Mouse (Mus musculus): ENCODE measurements around the gene Rora. TPM values are rescaled to one million over a fixed set of nuclear protein-coding genes. Genes with fewer than 3 reads are reported as not detected.

Rora gene
- polyA plus RNA-seq, 1 experiment from 2014 or later = 2.7 TPM

DNA sequence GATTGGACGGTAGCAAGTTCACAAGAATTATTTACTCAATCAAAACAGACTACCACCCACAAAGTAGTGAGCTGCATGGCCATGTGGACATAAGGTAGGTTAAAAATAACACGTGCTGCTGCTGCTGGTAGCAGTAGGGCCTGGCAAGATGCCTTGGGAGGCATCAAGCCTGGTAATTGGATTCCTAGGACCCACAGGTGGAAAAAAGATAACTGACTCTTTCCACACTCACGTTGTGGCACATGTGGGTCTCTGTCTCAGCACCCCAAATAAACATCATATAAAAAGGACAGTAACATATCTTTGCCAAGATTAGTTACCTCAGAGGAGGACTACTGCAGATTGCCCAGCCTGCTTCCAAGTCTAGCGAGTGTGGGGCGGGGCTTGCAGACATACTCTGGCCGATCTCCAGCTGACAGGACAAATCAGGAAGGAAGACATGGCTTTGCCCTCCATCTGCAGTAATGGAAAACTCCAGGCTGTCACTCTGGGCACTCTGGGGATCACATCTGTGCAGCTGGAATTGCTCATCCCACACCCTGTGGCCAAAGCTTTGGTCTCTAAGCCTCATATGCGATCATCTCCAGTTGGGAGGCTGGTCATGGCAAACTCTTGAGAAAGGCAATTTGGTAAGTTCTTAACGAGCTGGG, 71.2 kb downstream of the Rora start:
- Histone ChIP-seq H3K4me3 (replicated peaks) (no peak overlapping the region), H3K27ac (no peak overlapping the region), H3K36me3 (no peaks in the 10 kb centered on the region), H3K4me1 (replicated peaks) (no peaks in the 10 kb centered on the region), H3K9ac (no peak overlapping the region), H3K9me3 (replicated peaks) (no peaks in the 10 kb centered on the region), H3K4me2 (no peak overlapping the region), H3K27me3 (no peaks in the 10 kb centered on the region)
- 66% methylated on average over 8 of the region's 8 CpGs for WGBS (ENCODE audit: insufficient replicate concordance)
- DNase-seq = no peak
- ATAC-seq (ENCODE audit: low read depth) = no peak

DNA sequence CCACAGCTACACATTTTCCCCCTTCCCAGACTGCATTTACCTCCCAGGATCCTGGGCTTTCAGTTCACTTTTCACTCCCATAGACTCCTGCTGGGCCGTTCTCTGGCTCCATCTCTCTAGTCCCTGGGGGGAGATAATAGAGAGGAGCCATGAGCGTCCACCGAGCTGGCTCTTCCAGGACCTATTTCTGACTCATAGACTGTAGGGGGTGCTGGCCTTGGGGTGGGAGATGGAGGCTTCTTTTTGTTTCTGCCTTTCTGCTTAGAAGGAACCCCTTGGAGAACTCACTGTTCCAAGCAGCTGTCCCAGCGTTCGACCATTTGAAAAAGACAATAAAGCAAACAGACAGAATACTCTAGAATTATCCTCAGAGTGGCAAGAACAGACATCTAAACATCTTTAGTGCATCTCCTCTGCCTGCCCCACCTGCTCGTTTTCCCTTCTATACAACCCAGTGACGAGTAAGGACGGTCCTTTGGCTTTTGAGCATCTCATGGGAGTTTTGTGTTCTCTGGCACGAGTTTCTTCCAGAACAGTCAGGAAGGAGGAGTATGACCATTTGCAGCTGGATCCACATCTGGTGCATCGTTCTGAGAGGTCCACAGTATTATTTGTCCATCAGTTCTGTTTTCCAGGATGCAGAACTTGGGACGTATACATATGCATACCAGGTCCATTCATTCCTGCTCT, 73.7 kb downstream of the Rora start:
- H3K9me3 ChIP-seq (replicated peaks) = no peaks in the 10 kb centered on the region; the same call in 1 of the 2 replicates
- H3K9ac ChIP-seq = no peak overlapping the region
- H3K4me3 ChIP-seq (replicated peaks) = no peak overlapping the region
- H3K27me3 ChIP-seq = no peaks in the 10 kb centered on the region
- DNase-seq (no peak), ATAC-seq (ENCODE audit: low read depth) (no peak)
- no peak overlapping the region for H3K27ac ChIP-seq
- H3K4me2 ChIP-seq = no peak overlapping the region
- WGBS (ENCODE audit: insufficient replicate concordance) = 68% methylated on average over 11 of the region's 11 CpGs
- H3K36me3 ChIP-seq = no peaks in the 10 kb centered on the region
- H3K4me1 ChIP-seq (replicated peaks) = no peaks in the 10 kb centered on the region

DNA sequence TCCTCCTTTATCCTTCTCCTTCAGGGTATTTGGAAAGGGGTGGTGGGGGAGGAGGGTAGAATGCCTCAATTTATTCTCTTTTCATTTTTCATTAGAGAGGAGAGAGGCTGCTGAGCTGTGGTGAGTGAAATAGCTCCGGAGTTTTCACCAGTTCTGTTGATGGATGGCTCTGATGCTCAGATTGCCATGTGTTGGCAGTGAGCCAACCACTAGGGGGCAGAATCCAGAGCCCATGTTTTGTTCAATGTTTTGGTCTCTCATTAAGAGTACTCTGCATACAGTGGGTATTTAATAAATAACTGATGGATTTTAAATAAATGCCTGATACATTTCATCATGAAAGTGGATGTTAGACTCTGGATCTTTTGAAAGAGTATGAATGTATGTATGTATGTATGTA, 77.9 kb downstream of the Rora start:
- DNase-seq (no peak), ATAC-seq (ENCODE audit: low read depth) (no peak)
- 64% methylated on average over 1 of the region's 1 CpGs for WGBS (ENCODE audit: insufficient replicate concordance)
- no peaks in the 10 kb centered on the region for H3K4me1 ChIP-seq (replicated peaks)
- H3K27ac ChIP-seq = no peak overlapping the region
- no peaks in the 10 kb centered on the region for H3K27me3 ChIP-seq
- H3K4me3 ChIP-seq (replicated peaks) = no peak overlapping the region
- no peak overlapping the region for H3K9ac ChIP-seq
- H3K9me3 ChIP-seq (replicated peaks) = no peaks in the 10 kb centered on the region; the same call in 1 of the 2 replicates
- H3K4me2 ChIP-seq = no peak overlapping the region
- H3K36me3 ChIP-seq = no peaks in the 10 kb centered on the region

DNA sequence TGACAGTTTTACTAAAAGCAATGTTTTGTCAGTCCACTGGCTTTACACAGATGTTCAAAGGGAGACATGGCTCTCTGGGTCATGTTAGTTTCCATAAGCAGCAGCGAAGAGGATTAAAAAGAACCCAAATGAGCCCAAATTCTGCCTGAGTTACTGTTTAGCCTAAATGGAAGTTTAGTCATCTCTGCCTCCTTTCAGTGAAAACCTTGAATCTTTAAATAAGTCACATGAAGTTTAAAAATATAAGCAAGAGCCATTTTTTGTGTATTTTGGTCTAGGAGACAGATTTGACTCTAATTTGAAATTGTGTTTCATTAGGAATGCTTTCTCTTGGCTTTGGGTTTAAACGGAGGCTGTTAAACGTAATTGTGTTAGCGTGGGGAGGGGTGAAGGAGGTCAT, 79.3 kb downstream of the Rora start:
- H3K4me2 ChIP-seq = no peak overlapping the region
- no peak overlapping the region for H3K27ac ChIP-seq
- H3K4me1 ChIP-seq (replicated peaks) = no peaks in the 10 kb centered on the region
- no peaks in the 10 kb centered on the region for H3K36me3 ChIP-seq
- 64% methylated on average over 4 of the region's 4 CpGs for WGBS (ENCODE audit: insufficient replicate concordance)
- no peaks in the 10 kb centered on the region; the same call in 1 of the 2 replicates for H3K9me3 ChIP-seq (replicated peaks)
- no peak for ATAC-seq (ENCODE audit: low read depth)
- H3K4me3 ChIP-seq (replicated peaks) = no peak overlapping the region
- DNase-seq = no peak
- H3K9ac ChIP-seq = no peak overlapping the region
- no peaks in the 10 kb centered on the region for H3K27me3 ChIP-seq

DNA sequence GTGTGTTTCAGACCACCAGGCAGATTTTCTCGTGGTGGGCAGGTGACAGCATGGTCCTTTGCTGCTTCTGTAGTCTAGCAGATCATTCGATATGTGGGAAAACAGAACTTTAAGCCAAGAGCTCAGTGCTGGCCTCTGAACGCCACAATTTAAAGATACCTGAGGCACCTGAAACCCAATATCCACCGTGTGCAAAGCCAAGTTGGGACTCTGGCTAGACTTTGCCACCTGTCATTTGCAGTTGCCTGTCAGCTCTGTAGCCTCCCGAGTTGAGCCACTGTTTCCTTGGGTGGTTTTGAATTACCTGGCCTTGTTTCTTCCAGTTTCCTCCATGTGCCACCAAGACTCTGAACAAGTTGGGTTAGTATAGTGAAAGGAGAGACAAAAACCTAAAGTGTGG, 82.3 kb downstream of the Rora start:
- Histone ChIP-seq H3K9ac (no peak overlapping the region), H3K27ac (no peak overlapping the region), H3K4me3 (replicated peaks) (no peak overlapping the region), H3K4me2 (no peak overlapping the region), H3K4me1 (replicated peaks) (no peaks in the 10 kb centered on the region), H3K27me3 (no peaks in the 10 kb centered on the region), H3K36me3 (no peaks in the 10 kb centered on the region), H3K9me3 (replicated peaks) (no peaks in the 10 kb centered on the region; the same call in 1 of the 2 replicates)
- DNase-seq = no peak
- no peak for ATAC-seq (ENCODE audit: low read depth)
- whole genome bisulfite sequencing (ENCODE audit: insufficient replicate concordance) = 49% methylated on average over 5 of the region's 5 CpGs

DNA sequence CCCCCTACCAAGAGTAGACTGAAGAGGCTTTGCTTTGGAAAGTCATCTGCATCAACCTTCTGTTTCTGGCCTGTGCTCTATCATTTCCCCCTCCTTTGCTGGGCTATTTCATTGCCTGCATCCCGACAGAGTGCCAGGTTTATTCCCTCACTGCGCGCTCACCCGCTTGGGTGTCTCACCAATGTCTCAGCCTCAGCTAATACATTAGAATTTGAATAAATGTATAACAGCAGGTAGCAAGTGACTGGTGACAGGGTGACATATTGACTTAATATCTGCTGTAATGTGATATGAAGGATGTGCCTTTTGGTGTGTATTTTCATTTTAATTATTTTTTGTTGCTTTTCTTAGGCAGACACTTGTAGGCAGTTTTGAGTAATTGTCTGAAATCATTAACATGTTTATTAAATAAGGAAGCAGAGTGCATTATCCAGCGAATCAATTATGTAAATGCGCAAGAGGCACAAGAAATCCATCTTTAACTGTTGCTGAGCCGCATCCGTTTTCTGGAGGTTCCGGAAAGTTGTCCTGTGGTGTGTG, 83.7 kb downstream of the Rora start:
- no peaks in the 10 kb centered on the region for H3K36me3 ChIP-seq
- 80% methylated on average over 9 of the region's 9 CpGs for WGBS (ENCODE audit: insufficient replicate concordance)
- DNase-seq = no peak
- no peak for ATAC-seq (ENCODE audit: low read depth)
- H3K4me1 ChIP-seq (replicated peaks) = no peaks in the 10 kb centered on the region
- H3K9ac ChIP-seq = no peak overlapping the region
- no peaks in the 10 kb centered on the region; the same call in 1 of the 2 replicates for H3K9me3 ChIP-seq (replicated peaks)
- no peak overlapping the region for H3K4me3 ChIP-seq (replicated peaks)
- H3K27ac ChIP-seq = no peak overlapping the region
- no peaks in the 10 kb centered on the region for H3K27me3 ChIP-seq
- no peak overlapping the region for H3K4me2 ChIP-seq

DNA sequence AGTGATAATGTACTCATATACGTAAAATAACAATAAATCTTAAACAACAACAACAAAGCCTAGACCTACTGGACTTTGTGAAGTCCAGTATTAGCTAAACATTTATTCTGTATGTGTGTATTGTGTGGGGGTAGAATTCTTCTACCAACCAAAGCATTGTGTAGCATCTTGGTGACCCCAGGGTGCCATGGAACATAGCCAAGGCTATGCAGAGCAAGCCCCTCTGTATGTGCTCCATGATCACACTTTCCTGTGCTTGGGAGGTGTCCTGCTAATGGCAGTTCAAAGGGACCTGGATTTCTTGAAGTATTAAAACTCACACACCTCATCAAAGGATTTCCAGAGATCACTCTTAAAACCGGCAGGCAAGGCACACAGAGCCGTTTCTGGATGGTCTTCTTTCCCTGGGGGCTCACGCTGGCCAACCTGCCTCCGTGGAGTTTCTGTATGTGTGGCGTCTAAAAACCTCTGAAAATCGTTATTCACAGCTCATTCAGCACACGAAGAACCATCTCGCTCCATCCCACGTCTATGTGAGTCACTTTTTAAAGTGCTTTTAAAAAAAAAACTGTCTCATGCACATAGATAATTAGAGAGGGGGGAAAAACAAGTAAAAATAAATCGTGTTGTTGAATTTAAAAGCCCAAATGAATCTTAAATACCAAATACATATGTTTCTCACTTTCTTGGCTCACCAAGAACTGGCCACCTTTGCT, 92.5 kb downstream of the Rora start:
- H3K4me2 ChIP-seq = no peak overlapping the region
- H3K9ac ChIP-seq = no peak overlapping the region
- no peak overlapping the region for H3K27ac ChIP-seq
- H3K4me1 ChIP-seq (replicated peaks) = no peaks in the 10 kb centered on the region
- no peaks in the 10 kb centered on the region for H3K36me3 ChIP-seq
- DNase-seq (no peak), ATAC-seq (ENCODE audit: low read depth) (no peak)
- 66% methylated on average over 11 of the region's 11 CpGs for whole genome bisulfite sequencing (ENCODE audit: insufficient replicate concordance)
- H3K27me3 ChIP-seq = no peaks in the 10 kb centered on the region
- no peak overlapping the region for H3K4me3 ChIP-seq (replicated peaks)
- no peaks in the 10 kb centered on the region for H3K9me3 ChIP-seq (replicated peaks)

DNA sequence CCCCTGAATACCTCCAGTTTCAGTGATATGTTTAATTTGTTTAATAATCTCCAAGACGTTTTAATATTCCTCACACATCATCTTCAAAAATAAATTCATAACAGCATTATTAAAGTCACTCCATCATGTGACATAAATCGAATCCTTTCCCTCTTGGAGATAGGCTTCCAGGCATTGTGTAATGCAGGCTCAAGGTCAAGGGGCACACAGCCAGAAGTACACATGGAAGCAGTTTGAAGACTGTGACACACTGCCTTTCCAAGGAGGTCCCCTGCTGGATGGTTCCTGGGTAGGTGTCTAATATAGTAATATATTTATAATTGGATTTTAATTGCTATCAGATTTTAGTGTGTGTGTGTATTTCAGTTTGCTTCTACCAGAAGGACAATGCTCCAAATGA, 103.4 kb downstream of the Rora start:
- H3K9ac ChIP-seq = no peak overlapping the region
- no peaks in the 10 kb centered on the region for H3K27me3 ChIP-seq
- no peaks in the 10 kb centered on the region for H3K9me3 ChIP-seq (replicated peaks)
- ATAC-seq (ENCODE audit: low read depth) (no peak), DNase-seq (no peak)
- no peak overlapping the region for H3K27ac ChIP-seq
- H3K4me1 ChIP-seq (replicated peaks) = no peaks in the 10 kb centered on the region
- H3K4me2 ChIP-seq = no peak overlapping the region
- no peak overlapping the region for H3K4me3 ChIP-seq (replicated peaks)
- H3K36me3 ChIP-seq = no peaks in the 10 kb centered on the region
- 52% methylated on average over 2 of the region's 2 CpGs for WGBS (ENCODE audit: insufficient replicate concordance)

DNA sequence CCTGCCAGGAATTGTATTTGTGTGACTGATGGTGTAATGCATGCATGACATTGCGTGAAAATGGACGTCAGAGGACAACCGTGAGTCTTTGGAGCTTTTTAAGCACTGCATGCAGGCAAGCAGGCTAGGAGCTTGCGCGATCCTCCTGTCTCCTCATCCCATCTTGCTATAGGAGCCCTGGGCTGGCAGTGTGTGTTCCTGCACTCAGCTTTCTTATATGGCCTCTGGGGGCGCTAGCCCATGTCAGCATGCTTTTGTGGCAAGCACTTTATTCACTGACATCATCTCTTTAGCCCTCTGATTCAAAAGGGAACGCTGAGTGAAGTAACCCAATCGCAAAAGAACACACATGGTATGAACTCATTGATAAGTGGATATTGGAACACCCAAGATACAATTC, 105.7 kb downstream of the Rora start:
- Histone ChIP-seq H3K9me3 (replicated peaks) (no peaks in the 10 kb centered on the region), H3K27me3 (no peaks in the 10 kb centered on the region), H3K4me1 (replicated peaks) (no peaks in the 10 kb centered on the region), H3K4me2 (no peak overlapping the region), H3K4me3 (replicated peaks) (no peak overlapping the region), H3K27ac (no peak overlapping the region), H3K9ac (no peak overlapping the region), H3K36me3 (no peaks in the 10 kb centered on the region)
- no peak for DNase-seq
- no peak for ATAC-seq (ENCODE audit: low read depth)
- 56% methylated on average over 8 of the region's 8 CpGs for WGBS (ENCODE audit: insufficient replicate concordance)

DNA sequence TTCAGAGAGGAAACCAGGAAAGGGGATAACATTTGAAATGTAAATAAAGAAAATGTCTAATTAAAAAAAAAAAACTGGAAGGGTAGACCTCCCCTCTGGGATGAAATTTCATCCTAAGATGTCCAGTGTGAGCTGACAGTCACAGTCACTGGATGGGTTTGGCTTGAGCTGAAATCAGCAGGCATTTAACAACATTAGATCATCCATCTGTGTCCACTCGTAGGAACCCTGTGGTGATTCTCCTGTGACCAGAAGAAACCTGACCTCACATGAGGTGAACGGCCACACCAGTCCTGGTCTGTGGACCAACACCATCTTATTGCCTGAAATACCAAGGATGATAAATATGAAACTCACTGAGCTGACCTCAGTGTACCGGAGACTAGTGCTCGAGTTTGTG, 106.7 kb downstream of the Rora start:
- no peak overlapping the region for H3K9ac ChIP-seq
- no peak overlapping the region for H3K4me2 ChIP-seq
- DNase-seq (no peak), ATAC-seq (ENCODE audit: low read depth) (no peak)
- no peak overlapping the region for H3K4me3 ChIP-seq (replicated peaks)
- no peaks in the 10 kb centered on the region for H3K36me3 ChIP-seq
- no peaks in the 10 kb centered on the region for H3K27me3 ChIP-seq
- WGBS (ENCODE audit: insufficient replicate concordance) = 60% methylated on average over 4 of the region's 4 CpGs
- H3K9me3 ChIP-seq (replicated peaks) = no peaks in the 10 kb centered on the region
- no peaks in the 10 kb centered on the region for H3K4me1 ChIP-seq (replicated peaks)
- H3K27ac ChIP-seq = no peak overlapping the region

DNA sequence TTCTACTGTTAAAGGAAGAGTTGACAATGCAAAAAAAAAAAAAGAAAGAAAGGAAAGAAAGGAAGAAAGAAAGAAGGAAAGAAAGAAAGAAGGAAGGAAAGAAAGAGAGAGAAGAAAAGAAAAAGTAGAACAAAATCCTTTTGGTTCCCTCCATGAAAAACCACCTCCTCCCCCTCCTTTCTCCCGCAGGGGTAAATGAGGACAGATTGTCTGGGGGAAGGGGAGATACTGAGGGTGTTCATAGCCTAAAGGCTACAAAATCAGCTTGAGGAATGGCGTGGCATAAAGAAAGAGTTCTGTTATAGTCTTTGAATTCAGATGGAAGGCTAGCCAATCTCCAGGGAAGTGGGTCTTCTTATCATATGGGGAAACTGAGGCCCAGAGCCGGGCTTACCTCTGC, 107.3 kb downstream of the Rora start:
- no peak overlapping the region for H3K27ac ChIP-seq
- no peaks in the 10 kb centered on the region for H3K4me1 ChIP-seq (replicated peaks)
- ATAC-seq (ENCODE audit: low read depth) = no peak
- no peak overlapping the region for H3K4me3 ChIP-seq (replicated peaks)
- DNase-seq = no peak
- H3K36me3 ChIP-seq = no peaks in the 10 kb centered on the region
- 48% methylated on average over 3 of the region's 3 CpGs for WGBS (ENCODE audit: insufficient replicate concordance)
- no peaks in the 10 kb centered on the region for H3K27me3 ChIP-seq
- H3K9ac ChIP-seq = no peak overlapping the region
- H3K4me2 ChIP-seq = no peak overlapping the region
- no peaks in the 10 kb centered on the region for H3K9me3 ChIP-seq (replicated peaks)

Measured in liver, embryonic 13.5 days (tissue).